Mouse (Mus musculus) embryonic facial prominence, embryonic 11.5 days (tissue): Measurements from ENCODE around the gene Catip. TPM values are rescaled to one million over a fixed set of nuclear protein-coding genes. Genes with fewer than 3 reads are reported as not detected.

Experiments used
- ATAC-seq: fragments of 200-750 bp; cut with Nextera tagmentation; replicated peaks from 2 replicates; pipeline ENCODE4 v1.8.0; 2017; ENCODE audit warnings: low read depth; ENCODE audit not compliant: insufficient number of reproducible peaks, low FRiP score, low TSS enrichment
- DNase-seq: peaks from one replicate; pipeline ENCODE4 v3.0.0-alpha.2; 2015; ENCODE audit warnings: low spot score
- H3K27ac ChIP-seq: fragments of 300-500 bp; sonication (generic); replicated peaks from 2 replicates; pipeline ENCODE4 v1.5.1; 2014; ENCODE audit warnings: mild to moderate bottlenecking, low read depth, low read length, control low read depth
- H3K27me3 ChIP-seq: fragments of 300-500 bp; sonication (generic); 2 replicates; pipeline ENCODE4 v1.6.1; 2014; ENCODE audit warnings: mild to moderate bottlenecking, low read length, moderate library complexity, mixed read lengths; ENCODE audit not compliant: control insufficient read depth, insufficient read depth
- H3K36me3 ChIP-seq: fragments of 300-500 bp; sonication (generic); replicated peaks from 2 replicates; pipeline ENCODE4 v1.6.1; 2014; ENCODE audit warnings: low read depth, mild to moderate bottlenecking, low read length, moderate library complexity, mixed read lengths; ENCODE audit not compliant: control insufficient read depth, insufficient read depth
- H3K4me1 ChIP-seq: fragments of 300-500 bp; sonication (generic); 2 replicates; pipeline ENCODE4 v1.6.1; 2014; ENCODE audit warnings: low read length, mixed read lengths; ENCODE audit not compliant: control insufficient read depth, insufficient read depth
- H3K4me2 ChIP-seq: fragments of 300-500 bp; sonication (generic); 2 replicates; pipeline ENCODE4 v1.6.1; 2014; ENCODE audit warnings: low read depth, mild to moderate bottlenecking, control low read depth, low read length, moderate library complexity
- H3K4me3 ChIP-seq: fragments of 300-500 bp; sonication (generic); 2 replicates; pipeline ENCODE4 v1.5.1; 2014; ENCODE audit warnings: low read depth, low read length, control low read depth
- H3K9ac ChIP-seq: fragments of 300-500 bp; sonication (generic); replicated peaks from 2 replicates; pipeline ENCODE4 v1.6.1; 2014; ENCODE audit warnings: mild to moderate bottlenecking, control low read depth, low read length
- H3K9me3 ChIP-seq: fragments of 300-500 bp; sonication (generic); replicated peaks from 2 replicates; pipeline ENCODE4 v1.6.1; 2016; ENCODE audit warnings: mild to moderate bottlenecking, low read length, inconsistent platforms, mixed read lengths; ENCODE audit not compliant: control insufficient read depth
- WGBS: fragments of 180-500 bp; shearing (Covaris S2); extraction: QIAGEN DNeasy Blood & Tissue Kit; methylation state at CpG from one replicate; pipeline ENCODE4 v1.1.7; 2014; 5-methylcytosine and 5-hydroxymethylcytosine counted together
- polyA plus RNA-seq: library from polyadenylated mRNA; unstranded; fragments of >200 nt; fragmentation: Nextera tagmentation; extraction: Ambion mirVana; gene quantifications from 2 replicates; pipeline ENCODE4 v1.2.1, GENCODE M21; 2014

Catip gene
- polyA plus RNA-seq, 1 experiment from 2014 or later: 0.22 TPM

DNA sequence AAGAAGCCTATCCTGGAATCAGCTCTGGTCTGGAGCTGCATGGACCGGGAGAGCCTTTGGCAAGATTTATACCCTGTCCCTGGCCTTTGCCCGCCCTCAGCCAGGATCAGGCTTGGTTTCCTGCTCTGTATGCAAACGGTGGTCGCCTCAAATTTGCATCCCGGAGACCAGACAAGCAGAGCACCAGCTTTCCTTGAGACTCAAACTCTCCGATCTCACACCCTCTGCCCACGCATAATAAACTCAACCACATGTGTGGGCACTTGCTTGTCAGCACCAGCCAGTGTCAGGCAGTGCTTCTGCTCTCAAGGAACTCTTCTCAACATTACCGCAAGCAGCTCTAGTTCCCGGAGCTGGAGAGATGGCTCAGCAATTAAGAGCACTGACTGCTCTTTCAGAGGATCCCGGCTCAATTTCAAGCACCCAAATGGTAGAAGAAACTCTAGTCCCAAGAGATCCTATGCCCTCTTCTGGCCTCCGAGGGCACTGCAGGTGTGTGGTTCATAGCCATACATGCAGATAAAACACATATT, 36.1 kb downstream of the Catip start:
- Histone ChIP-seq H3K4me1 (no peaks in the 10 kb centered on the region), H3K9ac (peak overlapping the region; percentile 58), H3K4me3 (peak overlapping the region; percentile 22), H3K4me2 (peak overlapping the region; percentile 64), H3K36me3 (peaks cover 8% of the 10 kb centered on the region), H3K9me3 (no peaks in the 10 kb centered on the region), H3K27ac (0 out of 2 replicates have a peak overlapping the region, but pooled peaks have one; percentile 57), H3K27me3 (no peaks in the 10 kb centered on the region)
- ATAC-seq (peak; percentile 57), DNase-seq (peak; percentile 75)
- 6% methylated on average over 11 of the region's 11 CpGs for WGBS

- Histone ChIP-seq H3K4me2 (no peak overlapping the region), H3K4me1 (no peaks in the 10 kb centered on the region), H3K27ac (no peak overlapping the region), H3K36me3 (no peaks in the 10 kb centered on the region), H3K9me3 (no peaks in the 10 kb centered on the region), H3K9ac (no peak overlapping the region), H3K27me3 (no peaks in the 10 kb centered on the region), H3K4me3 (no peak overlapping the region)
- 74% methylated on average over 3 of the region's 3 CpGs for WGBS
- DNase-seq (no peak), ATAC-seq (no peak)
These were observed 38.6 kb downstream of the Catip start for GRCm38 (mm10) chr1:74400531-74400930.

- Histone ChIP-seq H3K9ac (no peak overlapping the region), H3K27me3 (no peaks in the 10 kb centered on the region), H3K27ac (no peak overlapping the region), H3K4me3 (no peak overlapping the region), H3K9me3 (no peaks in the 10 kb centered on the region), H3K36me3 (no peaks in the 10 kb centered on the region), H3K4me2 (no peak overlapping the region), H3K4me1 (no peaks in the 10 kb centered on the region)
- WGBS: 53% methylated on average over 16 of the region's 16 CpGs
- DNase-seq: no peak
- ATAC-seq: no peak
These were observed 39.3 kb downstream of the Catip start for GRCm38 (mm10) chr1:74401015-74401702.

- Histone ChIP-seq H3K4me2 (no peak overlapping the region), H3K36me3 (no peaks in the 10 kb centered on the region), H3K9me3 (no peaks in the 10 kb centered on the region), H3K27ac (no peak overlapping the region), H3K4me3 (no peak overlapping the region), H3K27me3 (no peaks in the 10 kb centered on the region), H3K9ac (no peak overlapping the region), H3K4me1 (no peaks in the 10 kb centered on the region)
- 94% methylated on average over 4 of the region's 4 CpGs for WGBS
- no peak for ATAC-seq
- DNase-seq: no peak
These were observed 42.3 kb downstream of the Catip start for GRCm38 (mm10) chr1:74404206-74404605.

GRCm38 (mm10) chr1:74408589-74409504, 46.9 kb downstream of the Catip start, which contains the start of gene Vil1:
Gene Vil1, plus strand, starts transcription at chr1:74409376.
- no peak within 1 kb of the TSS for H3K4me3 ChIP-seq
- DNase-seq: no peak
- 61% methylated on average over 11 of the region's 15 CpGs for WGBS
- H3K9me3 ChIP-seq: no peaks in the 10 kb centered on the region
- H3K27ac ChIP-seq: no peak within 1 kb of the TSS
- no peak within 1 kb of the TSS for H3K4me2 ChIP-seq
- H3K27me3 ChIP-seq: no peaks in the 10 kb centered on the region
- no peaks in the 10 kb centered on the region for H3K36me3 ChIP-seq
- H3K9ac ChIP-seq: no peak within 1 kb of the TSS
- no peaks in the 10 kb centered on the region for H3K4me1 ChIP-seq
- no peak for ATAC-seq

DNA sequence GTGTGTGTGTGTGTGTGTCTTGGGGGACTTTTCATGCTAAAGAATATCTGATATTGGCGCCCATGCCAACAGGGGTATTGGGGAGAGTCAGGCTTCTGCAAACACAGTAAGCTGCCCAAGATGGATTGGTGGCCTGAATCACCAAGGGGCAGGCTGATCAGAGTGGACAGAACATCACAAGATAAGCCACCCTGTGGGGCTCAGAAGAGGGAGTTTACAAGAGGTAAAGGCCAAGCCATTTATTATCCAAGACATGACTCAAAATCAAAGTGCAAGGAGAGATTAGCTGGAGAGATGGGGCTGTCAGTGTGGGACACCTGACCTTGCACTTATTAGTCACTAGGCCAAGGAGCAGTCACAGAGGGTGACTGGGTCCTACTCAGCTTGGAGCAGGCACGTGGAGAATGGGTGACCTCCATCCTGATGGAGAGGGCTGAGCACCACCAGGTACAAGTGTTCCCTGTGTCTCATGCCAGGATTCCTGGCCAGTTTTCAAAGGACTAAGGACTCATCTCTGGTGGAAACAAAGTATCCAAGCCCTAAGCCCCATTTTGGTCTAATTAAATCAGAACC, 49.9 kb downstream of the Catip start:
- H3K27ac ChIP-seq: no peak overlapping the region
- no peak overlapping the region for H3K9ac ChIP-seq
- no peak for DNase-seq
- ATAC-seq: no peak
- no peak overlapping the region for H3K4me3 ChIP-seq
- WGBS: 56% methylated on average over 2 of the region's 2 CpGs
- H3K36me3 ChIP-seq: no peaks in the 10 kb centered on the region
- no peaks in the 10 kb centered on the region for H3K27me3 ChIP-seq
- no peak overlapping the region for H3K4me2 ChIP-seq
- H3K9me3 ChIP-seq: no peaks in the 10 kb centered on the region
- H3K4me1 ChIP-seq: no peaks in the 10 kb centered on the region

DNA sequence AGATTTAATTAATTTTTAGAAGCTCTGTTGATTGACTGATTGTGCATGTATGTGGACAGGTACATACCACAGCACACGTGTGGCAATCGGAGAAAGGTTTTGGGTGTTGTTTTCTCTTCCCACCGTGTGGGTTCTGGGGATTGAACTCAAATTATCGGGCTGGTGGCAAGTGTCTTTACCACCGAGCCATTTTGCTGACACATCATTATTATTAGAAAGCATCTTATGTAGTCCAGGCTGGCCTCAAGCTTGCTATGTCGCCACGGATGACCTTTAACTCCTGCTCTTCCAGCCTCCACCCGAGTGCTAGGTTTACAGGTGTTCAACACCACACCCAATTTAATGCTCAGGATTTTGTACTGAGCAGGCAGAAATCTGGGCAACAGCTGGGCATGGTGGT, 50.8 kb downstream of the Catip start:
- Histone ChIP-seq H3K4me2 (no peak overlapping the region), H3K27ac (no peak overlapping the region), H3K9me3 (no peaks in the 10 kb centered on the region), H3K4me1 (no peaks in the 10 kb centered on the region), H3K9ac (no peak overlapping the region), H3K27me3 (no peaks in the 10 kb centered on the region), H3K4me3 (no peak overlapping the region), H3K36me3 (no peaks in the 10 kb centered on the region)
- WGBS: 79% methylated on average over 8 of the region's 8 CpGs
- no peak for ATAC-seq
- DNase-seq: no peak
